Mouse (Mus musculus) inflammation-experienced regulatory T-cells, adult 6 months (primary cell): ENCODE measurements around the gene Dpep2nb. TPM values are rescaled to one million over a fixed set of nuclear protein-coding genes. Genes with fewer than 3 reads are reported as not detected.

Experiments used
- ATAC-seq: one replicate; pipeline ENCODE4 v1.8.0; 2017
- polyA plus RNA-seq, 3 experiments: library from polyadenylated mRNA; unstranded; fragments of 100-300 nt; shearing (Covaris generic); gene quantifications; one replicate each; pipeline ENCODE4 v1.2.1; 2017

Dpep2nb gene
- polyA plus RNA-seq, 3 experiments from 2014 or later, result not detected

DNA sequence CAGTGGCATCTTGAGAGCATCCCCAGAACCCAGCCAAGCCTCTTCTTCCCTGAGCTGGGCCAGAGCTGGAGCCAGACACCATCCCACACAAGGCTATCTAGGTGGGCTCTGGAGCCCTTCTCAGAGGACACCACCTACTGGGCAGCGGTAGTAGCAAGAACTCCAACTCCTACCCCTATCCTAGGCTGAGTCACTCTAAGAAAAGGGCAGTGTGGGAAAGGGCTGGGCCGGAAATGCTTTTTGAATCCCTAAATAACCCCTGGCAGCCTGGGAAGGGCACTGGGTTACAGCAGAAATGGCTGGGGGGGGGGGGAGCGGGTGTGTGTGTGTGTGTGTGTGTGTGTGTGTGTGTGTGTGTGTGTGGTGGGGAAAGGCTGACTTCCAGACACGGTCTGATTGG lies 48.0 kb downstream of the Dpep2nb start:
- ATAC-seq, result no peak

DNA sequence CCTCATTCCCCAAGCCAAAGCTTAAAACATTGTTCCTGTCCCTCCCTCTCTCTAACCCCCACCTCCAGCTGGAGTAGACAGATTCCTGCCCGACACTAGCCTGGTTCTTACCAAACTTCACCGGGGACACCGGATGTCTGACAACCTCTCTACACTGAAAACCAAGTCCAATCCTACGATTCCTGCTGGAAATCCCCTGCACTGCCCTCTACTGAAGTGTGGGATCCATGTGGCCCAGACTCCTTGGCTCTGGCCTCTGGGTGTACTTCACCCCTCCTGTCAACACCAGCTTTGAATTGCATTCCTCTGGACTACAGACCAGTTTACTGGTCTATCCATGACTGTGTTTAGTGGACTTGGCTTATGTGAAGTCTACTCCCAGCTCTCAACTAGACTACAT lies 49.2 kb downstream of the Dpep2nb start:
- no peak for ATAC-seq

DNA sequence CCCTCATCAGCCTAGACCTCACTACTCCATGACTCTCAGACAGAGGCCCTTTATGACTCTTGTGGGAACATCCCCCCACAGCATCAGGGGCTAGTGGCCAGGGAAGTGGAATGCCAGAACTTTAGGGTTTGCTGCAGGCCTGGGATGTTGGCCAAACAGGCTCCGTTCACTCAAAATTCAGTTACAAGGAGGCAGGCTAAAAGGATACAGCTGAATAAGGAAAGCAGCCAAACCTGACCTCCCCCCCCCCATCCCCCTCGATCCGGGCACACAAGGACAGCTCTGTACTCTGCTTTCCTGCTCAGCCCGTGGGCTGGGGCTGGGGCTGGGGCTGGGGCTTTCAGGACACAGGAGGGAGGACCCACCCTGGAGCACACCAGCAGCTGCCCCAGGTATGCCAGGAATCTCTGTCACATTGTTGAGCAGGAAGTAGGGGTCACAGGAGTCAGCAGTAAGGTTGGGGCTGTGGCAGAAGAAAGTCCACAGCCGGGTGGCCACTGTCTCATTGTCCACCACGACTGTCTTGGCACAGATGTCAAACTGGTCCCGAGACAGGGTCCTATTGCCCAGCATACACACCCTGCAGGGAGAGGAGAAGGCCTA lies 54.6 kb downstream of the Dpep2nb start:
- ATAC-seq, result no peak

DNA sequence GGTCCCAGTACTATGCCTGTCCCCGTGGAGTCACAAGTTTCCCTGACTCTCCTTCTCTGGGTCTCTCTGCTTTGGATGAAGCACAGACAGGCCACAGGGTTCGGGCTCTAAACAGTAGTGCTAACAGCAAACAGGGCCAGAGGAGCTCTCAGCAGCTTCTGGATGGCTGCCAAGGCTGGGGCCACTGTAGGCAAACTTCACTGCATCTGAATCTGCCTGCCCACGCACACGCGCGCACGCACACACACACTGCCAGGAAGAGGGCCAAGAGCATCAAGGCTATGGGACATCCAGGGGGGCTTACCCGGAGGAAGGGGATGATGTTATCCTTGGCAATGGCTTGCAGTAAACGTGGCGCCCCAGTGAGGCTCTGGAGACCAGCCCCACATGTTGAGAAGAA lies 56.4 kb downstream of the Dpep2nb start:
- no peak for ATAC-seq

Other genes with a start within 250 kb of the Dpep2nb start
- 1 to 10 TPM; 1.7 to 5.9 (median 3.9) TPM for gene Gfod2, start 247.3 kb downstream of the Dpep2nb start, polyA plus RNA-seq
- 1 to 10 TPM; 5.3 to 8.7 (median 5.9) TPM for gene Ranbp10, start 178.6 kb downstream of the Dpep2nb start, polyA plus RNA-seq
- not detected for gene Tsnaxip1, start 178.2 kb downstream of the Dpep2nb start, polyA plus RNA-seq
- 10 to 100 TPM; 13.8 to 22.1 (median 18.4) TPM for gene Cenpt, start 152.7 kb downstream of the Dpep2nb start, polyA plus RNA-seq
- 1 to 10 TPM; 5.5 to 6.7 (median 6.0) TPM for gene Thap11, start 150.8 kb downstream of the Dpep2nb start, polyA plus RNA-seq
- gene Nutf2, start 145.4 kb downstream of the Dpep2nb start, polyA plus RNA-seq, result 10 to 100 TPM; 10.8 to 70.1 (median 13.0) TPM
- 10 to 100 TPM; 28.1 to 41.1 (median 33.9) TPM for gene Edc4, start 125.1 kb downstream of the Dpep2nb start, polyA plus RNA-seq
- gene Nrn1l, start 112.4 kb downstream of the Dpep2nb start, polyA plus RNA-seq, result 1 to 10 TPM in 2 of 3 experiments, not detected in 1; 1.2 to 1.8 TPM
- gene Pskh1, start 105.5 kb downstream of the Dpep2nb start, polyA plus RNA-seq, result 10 to 100 TPM; 10.0 to 14.4 (median 11.1) TPM
- 1 to 10 TPM; 3.0 to 4.1 (median 3.4) TPM for gene Ctrl, start 72.1 kb downstream of the Dpep2nb start, polyA plus RNA-seq
- 100 to 1,000 TPM; 368 to 388 (median 373) TPM for gene Psmb10, start 67.5 kb downstream of the Dpep2nb start, polyA plus RNA-seq
- under 1 TPM; 0.44 to 0.67 (median 0.45) TPM for gene Lcat, start 62.6 kb downstream of the Dpep2nb start, polyA plus RNA-seq
- gene Slc12a4, start 39.9 kb downstream of the Dpep2nb start, polyA plus RNA-seq, result 1 to 10 TPM; 5.4 to 8.8 (median 6.4) TPM
- gene Dpep3, start 26.5 kb downstream of the Dpep2nb start, polyA plus RNA-seq, result not detected
- gene Dus2, start 14.6 kb downstream of the Dpep2nb start, polyA plus RNA-seq, result 10 to 100 TPM; 29.0 to 36.7 (median 32.2) TPM
- gene Ddx28, start 5.9 kb upstream of the Dpep2nb start, polyA plus RNA-seq, result 10 to 100 TPM in 2 of 3 experiments, 1 to 10 TPM in 1; 9.3 to 15.6 (median 12.3) TPM
- gene Nfatc3, start 52.9 kb upstream of the Dpep2nb start, polyA plus RNA-seq, result 10 to 100 TPM; 35.1 to 41.7 (median 37.1) TPM
- under 1 TPM in 2 of 3 experiments, not detected in 1; 0.20 to 0.64 TPM for gene Esrp2, start 131.0 kb upstream of the Dpep2nb start, polyA plus RNA-seq
- gene Pla2g15, start 144.4 kb upstream of the Dpep2nb start, polyA plus RNA-seq, result 1 to 10 TPM; 4.5 to 6.2 (median 4.7) TPM
- gene Slc7a6, start 162.9 kb upstream of the Dpep2nb start, polyA plus RNA-seq, result 10 to 100 TPM; 21.0 to 35.6 (median 33.1) TPM
- 10 to 100 TPM; 20.7 to 26.9 (median 23.1) TPM for gene Slc7a6os, start 205.0 kb upstream of the Dpep2nb start, polyA plus RNA-seq
- gene Prmt7, start 205.0 kb upstream of the Dpep2nb start, polyA plus RNA-seq, result 10 to 100 TPM; 16.6 to 35.3 (median 27.0) TPM